Mouse (Mus musculus): ENCODE results near the gene Atoh8. TPM values are rescaled to one million over a fixed set of nuclear protein-coding genes. Genes with fewer than 3 reads are reported as not detected.

The Atoh8 gene
- total and polyA plus RNA-seq, 3 experiments, result 0.23 to 5.0 (median 1.6) TPM

DNA sequence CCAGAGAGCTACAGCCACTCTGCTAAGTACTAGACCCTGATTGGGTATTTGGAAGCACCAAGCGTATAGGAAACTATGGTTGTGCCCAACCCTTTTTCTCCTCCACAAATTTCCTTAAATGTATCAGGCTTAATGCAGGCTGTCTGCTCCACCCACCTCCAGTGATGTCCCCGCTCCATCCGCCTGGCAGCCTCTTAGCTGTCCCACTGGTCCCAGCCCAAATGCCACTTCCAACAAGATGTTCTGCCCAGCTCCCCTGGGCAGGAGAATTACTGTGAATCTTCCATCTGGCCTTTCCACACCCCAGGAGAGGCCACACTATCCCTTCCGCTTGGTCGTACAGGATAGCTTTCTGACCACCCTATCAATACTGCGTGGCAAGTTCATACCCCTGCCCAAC, 12.5 kb downstream of the Atoh8 start (continued):
- TF ChIP-seq JUND (conservative IDR thresholded peaks at IDR 0.05; ENCODE audit: low read depth, low read length), result no peak

DNA sequence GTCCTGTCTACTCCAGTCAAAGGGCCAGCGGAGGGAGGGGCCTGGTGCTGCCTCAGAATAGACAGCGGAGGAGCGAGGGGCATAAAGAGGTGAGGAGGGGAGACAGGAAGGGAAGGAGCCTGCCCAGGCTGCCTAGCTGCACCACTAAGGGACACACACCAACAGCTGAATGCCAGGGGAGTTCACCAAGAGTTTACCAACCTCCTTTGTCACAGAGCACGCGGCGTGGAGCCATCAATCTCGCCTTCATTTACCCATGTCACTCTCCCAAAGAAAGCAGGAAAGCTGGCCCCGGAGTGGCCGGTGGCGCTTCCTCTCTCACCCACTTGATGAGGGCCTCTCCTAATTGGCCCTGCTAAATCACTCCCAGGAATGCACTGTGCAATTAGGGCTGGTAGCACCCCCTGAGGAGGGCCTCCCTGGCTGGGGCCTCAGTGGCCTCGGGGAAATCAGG, 13.1 kb downstream of the Atoh8 start:
- Histone ChIP-seq H3K79me2 (replicated peaks; ENCODE audit: control insufficient read depth, extremely low read depth, insufficient read depth, poor library complexity, severe bottlenecking) (no peaks in the 10 kb centered on the region), H3K27ac (ENCODE audit: insufficient read depth, low read depth) (no peak overlapping the region), H3K36me3 (replicated peaks in 1 of 2; ENCODE audit: control insufficient read depth in 1 of 2, insufficient read depth in 1 of 2, low read length in 1 of 2) (peaks cover 0 to 3% of the 10 kb centered on the region in 2 experiments), H3K9ac (ENCODE audit: insufficient read depth, low read depth) (no peak overlapping the region), H3K4me2 (ENCODE audit: insufficient read depth, low read depth, poor library complexity, severe bottlenecking) (no peak overlapping the region), H3K27me3 (replicated peaks) (peaks cover 67% of the 10 kb centered on the region), H3K4me1 (ENCODE audit: control insufficient read depth in 1 of 2, insufficient read depth in 2 of 2) (peaks cover 7 to 26% of the 10 kb centered on the region in 2 experiments), H3K9me3 (replicated peaks; ENCODE audit: low read length) (no peaks in the 10 kb centered on the region), H3K4me3 (replicated peaks in 1 of 3; ENCODE audit: low read depth in 2 of 3, low read length in 2 of 3, poor library complexity in 1 of 3) (no peak overlapping the region)
- TF ChIP-seq ZNF384 (IDR thresholded peaks at IDR 0.05; ENCODE audit: low read depth, low read length) (no peak), ELF1 (IDR thresholded peaks at IDR 0.05; ENCODE audit: low read depth, low read length) (no peak)
- no peak for DNase-seq (ENCODE audit: extremely low read depth)
- dilution Hi-C loops (cut with MboI; ENCODE audit: extremely low pct_ligation_motif_present, extremely low pct_unique_long_range_greater_than_20kb, low sequenced_read_pairs), result no loop called here
- in situ Hi-C loops (cut with MboI; ENCODE audit: low pct_ligation_motif_present, low pct_unique_long_range_greater_than_20kb, low sequenced_read_pairs), result no loop called here

DNA sequence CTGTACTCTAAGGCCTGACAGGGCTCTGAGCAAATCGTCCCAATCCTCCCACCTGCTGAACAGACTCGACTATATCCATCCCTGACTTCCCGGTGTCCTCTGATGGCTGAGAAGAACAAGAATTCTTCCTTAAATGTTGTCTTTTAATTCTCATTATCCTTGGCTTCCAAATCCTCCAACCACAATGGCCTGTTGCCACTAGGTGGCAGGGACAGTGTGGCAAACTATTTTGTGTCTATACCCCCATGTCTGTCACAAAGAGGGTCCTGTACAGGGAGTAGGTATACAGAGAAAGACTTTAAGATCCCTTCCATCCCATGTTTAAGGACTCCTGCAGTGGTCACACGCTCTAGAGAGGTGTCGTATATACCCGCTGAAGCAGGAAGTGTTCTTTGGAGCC, 14.1 kb downstream of the Atoh8 start:
- H3K9me3 ChIP-seq (replicated peaks; ENCODE audit: low read length), result no peaks in the 10 kb centered on the region
- in situ Hi-C loops (cut with MboI; ENCODE audit: low pct_ligation_motif_present, low pct_unique_long_range_greater_than_20kb, low sequenced_read_pairs) (no loop called here), dilution Hi-C loops (cut with MboI; ENCODE audit: extremely low pct_ligation_motif_present, extremely low pct_unique_long_range_greater_than_20kb, low sequenced_read_pairs) (no loop called here)
- peaks cover 62% of the 10 kb centered on the region for H3K27me3 ChIP-seq (replicated peaks)
- H3K27ac ChIP-seq (ENCODE audit: insufficient read depth, low read depth), result no peak overlapping the region
- H3K4me2 ChIP-seq (ENCODE audit: insufficient read depth, low read depth, poor library complexity, severe bottlenecking), result no peak overlapping the region
- no peak overlapping the region for H3K9ac ChIP-seq (ENCODE audit: insufficient read depth, low read depth)
- no peak for DNase-seq (ENCODE audit: extremely low read depth)
- TF ChIP-seq RAD21 (IDR thresholded peaks at IDR 0.05; ENCODE audit: low read depth, low read length), result peak; percentile 46
- TF ChIP-seq CTCF (conservative IDR thresholded peaks at IDR 0.05 in 1 of 2, IDR thresholded peaks at IDR 0.05 in 1 of 2; ENCODE audit: low read depth in 2 of 2, low read length in 2 of 2), result peak in 1 of 2 experiments; percentile 59; a peak in 2 of 4 replicates
- peak; percentile 53 for TF ChIP-seq SMC3 (IDR thresholded peaks at IDR 0.05; ENCODE audit: low read depth, low read length)
- TF ChIP-seq POLR2AphosphoS2 (IDR thresholded peaks at IDR 0.05; ENCODE audit: low read depth, low read length), result no peak
- H3K36me3 ChIP-seq (replicated peaks in 1 of 2; ENCODE audit: control insufficient read depth in 1 of 2, insufficient read depth in 1 of 2, low read length in 1 of 2), result peaks cover 0 to 3% of the 10 kb centered on the region in 2 experiments
- no peaks in the 10 kb centered on the region for H3K79me2 ChIP-seq (replicated peaks; ENCODE audit: control insufficient read depth, extremely low read depth, insufficient read depth, poor library complexity, severe bottlenecking)
- no peak overlapping the region for H3K4me3 ChIP-seq (replicated peaks in 1 of 3; ENCODE audit: low read depth in 2 of 3, low read length in 2 of 3, poor library complexity in 1 of 3)
- H3K4me1 ChIP-seq (ENCODE audit: control insufficient read depth in 1 of 2, insufficient read depth in 2 of 2), result peaks cover 0 to 21% of the 10 kb centered on the region in 2 experiments; a peak in 2 of 4 replicates

DNA sequence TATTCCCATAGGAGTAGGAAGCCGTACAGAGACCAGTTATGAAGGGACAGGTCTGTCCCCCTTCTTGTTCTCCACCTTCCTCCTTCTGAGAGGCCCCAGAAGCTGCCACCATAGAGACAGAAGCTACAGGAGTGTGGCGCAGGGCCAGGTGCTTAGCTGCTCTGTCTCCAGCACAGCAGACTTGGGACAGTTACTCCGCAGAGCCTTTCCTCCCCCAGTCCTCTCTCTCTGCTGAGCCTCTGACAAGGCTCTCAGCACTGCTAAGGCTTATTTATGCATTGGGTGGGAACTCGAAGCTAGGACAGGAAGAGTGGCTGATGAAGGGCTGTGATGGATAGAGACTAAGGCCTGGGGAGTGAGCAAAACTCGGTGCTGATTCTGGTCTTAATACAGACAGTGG, 15.8 kb downstream of the Atoh8 start:
- peaks cover 0 to 3% of the 10 kb centered on the region in 2 experiments for H3K36me3 ChIP-seq (replicated peaks in 1 of 2; ENCODE audit: control insufficient read depth in 1 of 2, insufficient read depth in 1 of 2, low read length in 1 of 2)
- dilution Hi-C loops (cut with MboI; ENCODE audit: extremely low pct_ligation_motif_present, extremely low pct_unique_long_range_greater_than_20kb, low sequenced_read_pairs), result no loop called here
- no peak for DNase-seq (ENCODE audit: extremely low read depth)
- in situ Hi-C loops (cut with MboI; ENCODE audit: low pct_ligation_motif_present, low pct_unique_long_range_greater_than_20kb, low sequenced_read_pairs), result no loop called here
- no peak overlapping the region for H3K4me2 ChIP-seq (ENCODE audit: insufficient read depth, low read depth, poor library complexity, severe bottlenecking)
- peaks cover 55% of the 10 kb centered on the region for H3K27me3 ChIP-seq (replicated peaks)
- H3K79me2 ChIP-seq (replicated peaks; ENCODE audit: control insufficient read depth, extremely low read depth, insufficient read depth, poor library complexity, severe bottlenecking), result no peaks in the 10 kb centered on the region
- H3K9me3 ChIP-seq (replicated peaks; ENCODE audit: low read length), result no peaks in the 10 kb centered on the region
- H3K4me3 ChIP-seq (replicated peaks in 1 of 3; ENCODE audit: low read depth in 2 of 3, low read length in 2 of 3, poor library complexity in 1 of 3), result no peak overlapping the region
- H3K4me1 ChIP-seq (ENCODE audit: control insufficient read depth in 1 of 2, insufficient read depth in 2 of 2), result peaks cover 0 to 21% of the 10 kb centered on the region in 2 experiments; a peak in 2 of 4 replicates
- H3K9ac ChIP-seq (ENCODE audit: insufficient read depth, low read depth), result no peak overlapping the region
- H3K27ac ChIP-seq (ENCODE audit: insufficient read depth, low read depth), result no peak overlapping the region
- TF ChIP-seq SIN3A (IDR thresholded peaks at IDR 0.05; ENCODE audit: low read length) (no peak), ZNF384 (IDR thresholded peaks at IDR 0.05; ENCODE audit: low read depth, low read length) (no peak), MAFK (IDR thresholded peaks at IDR 0.05; ENCODE audit: insufficient replicate concordance, low read length) (no peak), PAX5 (IDR thresholded peaks at IDR 0.05; ENCODE audit: low read length) (no peak), TBP (conservative IDR thresholded peaks at IDR 0.05; ENCODE audit: low read depth, low read length) (no peak), E2F4 (IDR thresholded peaks at IDR 0.05; ENCODE audit: insufficient replicate concordance, low read depth, low read length) (no peak), UBTF (IDR thresholded peaks at IDR 0.05; ENCODE audit: low read depth, low read length) (no peak), USF1 (IDR thresholded peaks at IDR 0.05; ENCODE audit: low read depth, low read length) (no peak), HCFC1 (IDR thresholded peaks at IDR 0.05; ENCODE audit: low read depth, low read length) (no peak), MYC (IDR thresholded peaks at IDR 0.05; ENCODE audit: low read depth, low read length) (no peak), ELF1 (IDR thresholded peaks at IDR 0.05; ENCODE audit: low read depth, low read length) (no peak), MXI1 (IDR thresholded peaks at IDR 0.05; ENCODE audit: low read depth, low read length) (no peak), CTCF (conservative IDR thresholded peaks at IDR 0.05 in 1 of 2, IDR thresholded peaks at IDR 0.05 in 1 of 2; ENCODE audit: low read depth in 2 of 2, low read length in 2 of 2) (no peak), GABPA (IDR thresholded peaks at IDR 0.05; ENCODE audit: insufficient replicate concordance, low read depth, low read length) (no peak), MEF2A (IDR thresholded peaks at IDR 0.05; ENCODE audit: borderline replicate concordance, low read depth, low read length) (no peak), POLR2A (IDR thresholded peaks at IDR 0.05; ENCODE audit: low read depth, low read length) (no peak), POLR2AphosphoS2 (IDR thresholded peaks at IDR 0.05; ENCODE audit: low read depth, low read length) (no peak), BHLHE40 (IDR thresholded peaks at IDR 0.05; ENCODE audit: low read depth, low read length) (no peak)

All from CH12.LX (cell line).